Mouse (Mus musculus) frontal cortex, adult (tissue): ENCODE results near the gene Gm45713.
"Not testable (repeated sequence)": the region's sequence is repeated elsewhere in the genome, so short reads cannot be mapped to it uniquely, and the experiment has no call there.

Experiments used
- ATAC-seq: cut with Nextera tagmentation; 2 replicates; pipeline ENCODE4 v1.9.2; 2017; ENCODE audit warnings: mild to moderate bottlenecking, moderate library complexity, mixed read lengths; ENCODE audit not compliant: low TSS enrichment

Gene Gm45713

GRCm38 (mm10) chr7:45162996-45163615 is 27.1 kb upstream of the Gm45713 start:
- no peak for ATAC-seq

DNA sequence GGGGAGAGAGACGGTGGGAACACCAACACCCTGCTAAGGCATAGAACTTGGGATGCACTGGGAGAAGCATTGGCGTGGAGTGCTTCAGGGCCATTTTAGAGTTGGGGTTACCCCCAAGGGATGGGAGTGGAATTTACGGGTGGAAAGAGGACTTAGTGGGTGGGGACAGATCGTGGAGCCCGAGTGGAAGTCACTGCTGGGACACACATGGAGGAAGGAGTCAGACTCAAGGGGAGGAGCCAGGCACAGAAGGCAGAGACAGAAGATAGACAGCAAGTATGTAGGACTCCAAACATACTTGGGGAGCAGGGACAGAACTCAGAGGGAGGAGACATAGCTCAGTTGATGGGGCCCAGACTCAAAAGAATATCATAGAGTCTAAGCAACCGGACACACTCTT is 26.5 kb upstream of the Gm45713 start:
- peak; percentile 35; the same call in 1 of the 2 replicates for ATAC-seq

DNA sequence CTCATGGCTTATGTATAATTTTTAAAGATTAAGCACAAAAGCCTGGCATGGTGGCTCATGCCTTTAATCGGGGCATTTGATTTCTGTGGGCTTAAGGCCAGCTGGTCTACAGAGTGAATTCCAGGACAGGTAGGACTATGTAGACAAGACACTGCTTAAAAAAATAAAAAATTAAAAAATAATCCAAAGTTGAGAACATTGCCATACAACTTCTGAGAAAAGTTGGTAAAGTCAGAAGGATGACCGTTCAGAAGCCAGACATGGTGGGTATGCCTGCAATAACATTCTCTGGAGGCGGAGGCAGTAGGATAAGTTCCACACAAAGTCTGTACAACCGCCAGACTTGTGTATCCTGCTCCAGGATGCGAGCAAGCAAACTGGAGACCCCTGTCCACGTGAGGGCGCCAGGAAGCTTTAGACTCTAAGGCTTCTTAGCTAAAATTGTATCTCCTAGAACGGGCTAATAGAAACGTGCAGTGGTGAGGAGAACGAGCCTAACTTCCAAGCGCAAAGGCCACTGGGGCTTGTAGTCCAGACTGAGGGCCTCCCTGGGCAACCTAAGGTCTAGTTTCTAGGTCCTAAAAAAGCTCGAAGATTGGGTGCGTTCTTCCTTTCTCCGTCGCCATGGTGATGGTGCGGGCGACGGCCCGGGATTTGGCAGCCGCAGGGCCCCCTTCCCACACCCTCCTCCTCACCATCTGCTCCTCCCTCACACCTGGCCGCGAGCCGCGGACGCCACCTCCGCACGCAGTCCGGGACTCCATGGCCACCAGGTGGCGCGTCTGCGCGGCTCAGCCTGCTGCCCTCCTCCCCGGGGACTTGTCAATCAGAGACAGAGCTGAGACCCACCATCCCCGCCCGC is 25.8 kb upstream of the Gm45713 start:
- peak; percentile 69 for ATAC-seq

DNA sequence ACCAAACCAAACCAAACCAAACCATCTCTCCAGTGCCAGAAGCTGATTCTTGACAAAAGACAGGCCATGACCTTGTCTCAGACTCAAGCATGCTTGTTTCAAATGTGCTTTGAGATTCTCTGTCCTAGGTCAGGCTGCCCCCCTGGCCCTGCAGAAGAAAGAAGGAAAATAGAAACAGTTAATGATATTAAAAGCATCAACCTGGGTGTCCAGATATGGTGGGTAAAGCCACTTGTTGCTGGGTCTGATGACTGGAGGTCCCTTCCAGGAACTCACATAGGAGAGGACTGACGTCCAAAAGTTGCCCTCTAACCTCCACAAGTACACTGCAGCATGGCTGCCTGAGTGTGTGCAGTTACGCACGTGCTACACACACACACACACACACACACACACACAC is 24.8 kb upstream of the Gm45713 start:
- ATAC-seq: no peak

GRCm38 (mm10) chr7:45160316-45160800 is 24.3 kb upstream of the Gm45713 start:
- ATAC-seq: no peak

DNA sequence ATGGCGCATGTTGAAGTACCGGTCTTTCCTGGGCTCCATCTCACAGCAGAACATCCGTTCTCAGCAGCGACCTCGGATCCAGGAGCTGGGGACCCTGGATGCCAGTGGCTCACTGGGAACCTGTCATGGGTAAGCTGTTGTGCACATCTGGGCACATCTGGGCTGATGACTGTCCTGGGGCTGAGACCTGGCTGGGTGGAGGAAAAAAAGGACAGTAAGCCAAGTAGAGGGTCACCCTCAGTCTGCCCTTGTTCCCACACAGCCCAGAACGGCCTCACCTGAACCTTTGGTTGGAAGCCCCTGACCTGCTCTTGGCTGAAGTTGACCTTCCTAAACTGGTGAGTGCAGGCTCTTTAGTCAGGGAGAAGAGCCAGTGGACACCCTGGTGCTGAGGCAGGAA is 23.0 kb upstream of the Gm45713 start:
- ATAC-seq: no peak

- no peak for ATAC-seq
These were observed 21.4 kb upstream of the Gm45713 start for GRCm38 (mm10) chr7:45157459-45157858.

GRCm38 (mm10) chr7:45156206-45156605 is 20.2 kb upstream of the Gm45713 start:
- no peak for ATAC-seq

DNA sequence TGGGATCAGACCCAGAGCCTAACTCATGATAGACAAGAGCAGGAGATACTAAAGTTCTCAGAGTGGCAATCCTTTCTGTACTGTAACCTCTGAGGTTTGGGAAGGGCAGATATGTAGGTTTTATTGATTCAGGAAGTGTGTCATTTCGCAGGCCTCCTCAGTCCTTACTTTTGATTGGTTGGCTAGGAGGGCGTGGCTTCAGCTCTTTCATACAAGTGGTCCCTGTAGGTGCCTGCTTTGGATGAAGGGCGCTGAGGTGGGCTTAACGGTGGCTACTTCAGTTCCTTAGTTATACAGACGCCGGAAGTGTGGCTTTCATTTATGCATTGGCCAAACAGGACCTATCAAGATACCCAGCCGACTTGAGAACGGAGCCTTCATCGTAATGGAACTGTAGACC is 19.6 kb upstream of the Gm45713 start:
- ATAC-seq: no peak

DNA sequence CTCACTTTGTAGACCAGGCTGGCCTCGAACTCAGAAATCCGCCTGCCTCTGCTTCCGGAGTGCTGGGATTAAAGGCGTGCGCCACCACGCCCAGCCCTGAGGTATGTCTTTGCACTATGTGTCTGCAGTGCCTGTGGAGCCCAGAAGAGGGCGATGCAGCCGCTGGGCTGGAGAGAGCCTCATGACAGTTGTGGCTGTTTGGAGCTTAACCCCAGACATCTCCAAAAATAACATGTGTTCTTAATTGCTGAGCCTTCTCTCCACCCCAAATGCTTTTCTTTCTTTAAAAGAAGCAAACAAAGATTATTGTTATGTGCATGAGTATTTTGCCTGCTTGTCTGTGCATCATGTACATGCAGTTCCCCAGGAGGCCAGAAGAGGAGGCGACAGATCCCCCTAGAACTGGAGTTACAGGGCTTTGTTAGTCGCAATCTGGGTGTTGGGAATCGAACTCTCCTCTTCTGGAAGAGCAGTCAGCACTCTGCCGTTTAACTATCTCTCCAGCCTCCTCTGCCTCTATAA is 19.0 kb upstream of the Gm45713 start:
- ATAC-seq: no peak

- peak; percentile 91 for ATAC-seq
These were observed 18.3 kb upstream of the Gm45713 start, which contains the start of the genes Pih1d1 and Aldh16a1 for GRCm38 (mm10) chr7:45154096-45154992. Pih1d1 (plus strand) TSS chr7:45154303. Aldh16a1 (minus strand) TSS chr7:45154584.

- no peak for ATAC-seq
These were observed 17.6 kb upstream of the Gm45713 start for GRCm38 (mm10) chr7:45153586-45153985.

DNA sequence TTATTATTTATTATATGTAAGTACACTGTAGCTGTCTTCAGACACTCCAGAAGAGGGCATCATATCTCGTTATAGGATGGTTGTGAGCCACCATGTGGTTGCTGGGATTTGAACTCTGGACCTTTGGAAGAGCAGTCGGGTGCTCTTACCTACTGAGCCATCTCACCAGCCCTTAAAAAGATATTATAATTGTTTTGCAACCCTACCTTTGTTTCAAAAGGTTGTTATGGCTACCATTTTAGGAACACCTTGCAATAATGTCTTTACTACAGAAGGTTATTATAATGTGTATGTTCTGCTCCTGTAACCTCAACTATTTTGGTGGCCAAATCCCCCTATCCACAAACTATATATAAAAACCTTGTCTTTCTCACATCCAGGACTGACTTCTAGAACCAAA is 17.0 kb upstream of the Gm45713 start:
- not testable (repeated sequence) for ATAC-seq

GRCm38 (mm10) chr7:45151303-45151702 is 15.3 kb upstream of the Gm45713 start:
- ATAC-seq: no peak

- ATAC-seq: no peak
These were observed 14.3 kb upstream of the Gm45713 start for GRCm38 (mm10) chr7:45150321-45150720.

DNA sequence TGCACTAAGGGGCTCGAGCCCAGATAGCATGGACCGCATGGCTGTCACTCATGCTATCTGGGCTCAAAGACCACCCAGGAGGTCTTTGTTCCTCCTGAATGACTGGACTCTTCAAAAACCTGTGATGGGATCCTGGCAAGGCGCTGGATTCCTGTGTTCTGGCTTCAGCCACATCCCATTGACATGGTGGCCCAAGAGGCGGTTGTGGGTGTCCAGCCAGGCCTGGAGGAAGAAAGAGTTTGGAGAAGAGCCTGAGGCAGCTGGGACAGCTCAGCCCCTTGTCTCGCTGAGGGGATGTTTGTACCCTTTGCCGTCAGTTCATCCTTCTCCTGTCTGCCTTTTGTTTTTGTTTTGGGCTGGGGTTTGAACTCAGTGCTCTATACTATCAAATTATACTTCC is 13.5 kb upstream of the Gm45713 start:
- no peak for ATAC-seq

GRCm38 (mm10) chr7:45148534-45149098 is 12.6 kb upstream of the Gm45713 start:
- no peak for ATAC-seq

DNA sequence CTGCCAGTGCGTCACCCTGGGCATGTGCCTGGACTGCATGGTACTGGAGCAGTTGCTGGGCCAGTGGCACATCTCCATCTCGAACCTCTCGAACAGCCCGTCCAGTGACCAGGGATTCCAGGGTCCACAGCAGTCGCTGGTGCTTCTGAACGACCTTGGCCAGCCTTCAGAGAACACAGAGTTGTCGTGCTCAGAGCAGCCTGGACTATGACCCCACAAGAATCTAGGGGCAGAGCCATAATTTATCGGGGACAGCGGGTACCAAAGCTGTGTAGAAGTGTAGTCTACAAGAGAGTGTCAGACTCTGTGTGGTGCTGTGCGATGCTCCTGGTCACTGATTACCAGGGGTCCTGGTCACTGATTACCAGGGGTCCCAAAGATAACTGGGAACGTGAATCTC is 11.9 kb upstream of the Gm45713 start:
- no peak for ATAC-seq

GRCm38 (mm10) chr7:45147267-45147666 is 11.2 kb upstream of the Gm45713 start:
- ATAC-seq: no peak

DNA sequence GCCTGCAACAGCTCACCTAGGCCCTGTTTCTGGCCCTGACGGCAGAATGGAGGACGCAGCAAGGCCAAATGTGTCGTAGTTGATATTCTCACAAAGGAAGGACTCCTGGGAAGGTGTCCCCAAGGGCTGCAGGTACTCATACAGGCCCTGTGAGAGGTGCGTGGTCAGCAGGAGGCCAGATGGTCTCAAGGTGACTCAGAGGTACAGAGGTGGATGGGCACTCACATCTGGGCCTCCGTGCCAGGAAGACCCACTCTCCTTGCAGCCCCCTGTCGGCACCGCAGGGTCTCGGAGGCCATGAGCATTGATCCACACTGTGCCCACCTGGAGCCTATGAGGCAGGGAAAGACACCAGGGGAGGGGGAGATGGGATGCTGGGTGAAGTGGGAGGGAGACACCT is 9.4 kb upstream of the Gm45713 start:
- ATAC-seq: no peak
